Mouse (Mus musculus) kidney, postnatal 0 days (tissue): ENCODE measurements around the gene Secisbp2. TPM values are rescaled to one million over a fixed set of nuclear protein-coding genes. Genes with fewer than 3 reads are reported as not detected.
A peak's percentile ranks its signal among the peaks of the same experiment; 100 is the strongest.

ENCODE experiments used
- ATAC-seq: fragments of 200-750 bp; cut with Nextera tagmentation; replicated peaks from 2 replicates; pipeline ENCODE4 v1.8.0; 2017; ENCODE audit warnings: low read depth, moderate number of reproducible peaks, moderate TSS enrichment, moderate library complexity; ENCODE audit not compliant: low FRiP score
- DNase-seq: peaks from one replicate; pipeline ENCODE4 v3.0.0-alpha.2; 2016; ENCODE audit warnings: low spot score
- H3K27ac ChIP-seq: fragments of 300-500 bp; sonication (generic); 2 replicates; pipeline ENCODE4 v1.5.1; 2014; ENCODE audit warnings: mild to moderate bottlenecking
- H3K27me3 ChIP-seq: fragments of 300-500 bp; sonication (generic); 2 replicates; pipeline ENCODE4 v1.6.1; 2014; ENCODE audit warnings: low read length, mixed read lengths; ENCODE audit not compliant: insufficient read depth
- H3K36me3 ChIP-seq: fragments of 300-500 bp; sonication (generic); 2 replicates; pipeline ENCODE4 v1.6.1; 2014; ENCODE audit warnings: low read length, mixed read lengths; ENCODE audit not compliant: insufficient read depth
- H3K4me1 ChIP-seq: fragments of 300-500 bp; sonication (generic); replicated peaks from 2 replicates; pipeline ENCODE4 v1.6.1; 2014; ENCODE audit warnings: antibody characterized with exemption, low read length, mixed read lengths; ENCODE audit not compliant: insufficient read depth
- H3K4me2 ChIP-seq: fragments of 300-500 bp; sonication (generic); 2 replicates; pipeline ENCODE4 v1.6.1; 2014; ENCODE audit warnings: mild to moderate bottlenecking, low read length, moderate library complexity, mixed read lengths
- H3K4me3 ChIP-seq: fragments of 300-500 bp; sonication (generic); replicated peaks from 2 replicates; pipeline ENCODE4 v1.5.1; 2014; ENCODE audit warnings: low read depth, low read length
- H3K9ac ChIP-seq: fragments of 300-500 bp; sonication (generic); 2 replicates; pipeline ENCODE4 v1.6.1; 2014; ENCODE audit warnings: low read depth, low read length
- H3K9me3 ChIP-seq: fragments of 300-500 bp; sonication (generic); replicated peaks from 2 replicates; pipeline ENCODE4 v1.6.1; 2016; ENCODE audit warnings: low read length, inconsistent platforms, mixed read lengths
- CTCF ChIP-seq: IDR thresholded peaks from 2 replicates; pipeline ENCODE4 v1.5.1; 2016; ENCODE audit warnings: antibody characterized with exemption, low read depth, mild to moderate bottlenecking, moderate library complexity
- WGBS: fragments of 180-500 bp; shearing (Covaris S2); extraction: QIAGEN DNeasy Blood & Tissue Kit; methylation state at CpG from one replicate; pipeline ENCODE4 v1.1.7; 2014; 5-methylcytosine and 5-hydroxymethylcytosine counted together
- polyA plus RNA-seq: library from polyadenylated mRNA; unstranded; fragments of >200 nt; fragmentation: Nextera tagmentation; extraction: Ambion mirVana; gene quantifications from 2 replicates; pipeline ENCODE4 v1.2.1, GENCODE M21; 2015

Secisbp2 gene
- polyA plus RNA-seq, result 34.9 and 36.5 TPM in 2 replicates

DNA sequence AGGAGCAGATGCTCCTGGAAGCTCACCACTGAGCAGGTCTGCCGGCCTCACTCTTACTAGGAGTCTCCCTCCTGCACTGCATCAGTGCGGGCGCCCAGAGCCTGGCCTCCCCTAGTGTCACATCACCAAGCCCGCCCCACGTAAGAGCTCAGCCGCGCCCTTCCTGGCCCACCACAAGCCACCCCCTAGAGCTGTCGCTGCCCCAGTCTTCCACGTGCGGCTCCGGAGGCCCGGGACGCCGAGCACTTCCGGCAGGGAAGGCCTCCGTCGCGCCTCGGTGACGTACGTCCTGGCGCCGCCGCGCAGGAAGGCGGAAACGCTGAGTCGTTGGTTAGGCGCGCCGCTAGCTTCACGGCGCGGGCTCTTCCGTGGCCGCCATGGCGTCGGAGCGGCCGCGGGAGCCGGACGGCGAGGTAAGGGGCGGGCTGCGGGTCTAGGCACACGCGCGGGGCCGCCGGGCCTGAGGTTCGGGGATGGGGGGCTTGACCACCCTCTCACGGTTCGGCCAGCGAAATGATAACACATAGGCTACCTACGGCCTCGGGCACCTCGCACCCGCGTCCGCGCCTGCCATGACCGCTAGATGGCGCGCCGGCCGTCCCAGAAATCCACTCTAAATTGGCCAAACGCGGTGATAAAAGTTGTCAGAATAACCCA, at the start of gene Secisbp2:
Gene Secisbp2, plus strand, starts transcription at position 290 of the 657 bp plus-strand sequence.
- ATAC-seq, result peak; percentile 92
- peak; percentile 95 for DNase-seq
- H3K4me2 ChIP-seq, result peak within 1 kb of the TSS; percentile 67
- peak within 1 kb of the TSS; percentile 80 for H3K4me3 ChIP-seq
- H3K27ac ChIP-seq, result peak within 1 kb of the TSS; percentile 94
- H3K4me1 ChIP-seq, result peaks cover 12% of the 10 kb centered on the region
- no peaks in the 10 kb centered on the region for H3K9me3 ChIP-seq
- H3K36me3 ChIP-seq, result peaks cover 12% of the 10 kb centered on the region; the same call in 1 of the 2 replicates
- 1% methylated on average over 69 of the region's 69 CpGs for WGBS
- H3K27me3 ChIP-seq, result no peaks in the 10 kb centered on the region
- peak within 1 kb of the TSS; percentile 85 for H3K9ac ChIP-seq
- peak; percentile 91 for TF ChIP-seq CTCF

DNA sequence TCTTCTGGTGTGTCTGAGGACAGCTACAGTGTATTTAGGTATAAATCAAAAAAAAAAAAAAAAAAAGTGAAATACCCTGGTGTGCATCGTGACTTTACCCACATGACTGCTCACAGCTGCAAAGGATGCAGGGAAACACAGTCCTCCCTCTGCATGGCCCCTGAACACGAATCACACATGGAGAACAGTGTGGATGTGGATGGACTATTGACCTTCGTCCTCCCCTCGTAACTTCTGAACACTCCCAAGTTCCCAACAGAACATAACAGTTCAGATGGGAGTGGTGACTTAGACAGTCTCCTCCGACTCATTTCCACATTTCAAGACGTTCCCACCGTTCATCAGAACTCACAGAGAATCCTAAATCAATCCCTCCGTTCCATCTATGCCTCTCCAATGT, 48.7 kb upstream of the Secisbp2 start:
- no peak overlapping the region for H3K9ac ChIP-seq
- 34% methylated on average over 8 of the region's 8 CpGs for WGBS
- H3K36me3 ChIP-seq, result no peaks in the 10 kb centered on the region
- H3K4me2 ChIP-seq, result peak overlapping the region; percentile 49
- no peak overlapping the region for H3K27ac ChIP-seq
- ATAC-seq (peak; percentile 63; the same call in 1 of the 2 replicates), DNase-seq (no peak)
- no peaks in the 10 kb centered on the region for H3K9me3 ChIP-seq
- no peak for TF ChIP-seq CTCF
- H3K4me3 ChIP-seq, result no peak overlapping the region
- H3K4me1 ChIP-seq, result no peaks in the 10 kb centered on the region
- no peaks in the 10 kb centered on the region for H3K27me3 ChIP-seq

DNA sequence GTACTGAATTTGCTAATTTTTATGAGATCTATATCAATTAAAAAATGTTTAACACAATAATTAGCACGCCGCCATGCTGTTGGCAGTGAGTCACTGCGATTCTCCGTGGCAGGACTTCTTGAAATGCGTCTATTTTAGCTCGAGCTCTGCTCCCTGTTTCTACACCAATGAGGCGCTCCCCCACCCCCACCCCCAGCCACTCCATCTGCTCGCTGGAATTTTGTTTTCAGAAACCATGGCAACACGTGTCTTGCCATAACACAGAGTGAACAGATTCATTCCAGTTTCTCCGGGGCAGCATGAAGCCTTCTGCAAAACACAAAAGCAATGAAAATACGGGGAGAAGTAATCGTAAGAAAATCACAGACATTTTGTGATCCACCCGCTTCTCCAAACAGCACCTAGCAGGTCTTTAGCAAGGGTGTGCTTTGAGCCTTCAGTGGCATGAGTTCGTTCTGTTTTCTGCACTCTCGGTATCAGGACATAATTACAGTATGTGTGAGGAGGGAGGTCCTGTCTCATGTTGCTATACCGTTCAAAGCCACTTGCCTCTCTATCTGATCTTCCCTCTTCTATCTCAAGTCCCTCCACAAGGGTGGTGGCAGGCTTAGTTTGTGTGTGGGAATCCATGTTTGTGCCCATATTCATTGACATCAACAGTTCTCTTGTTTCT, 48.1 kb upstream of the Secisbp2 start:
- no peaks in the 10 kb centered on the region for H3K9me3 ChIP-seq
- ATAC-seq, result 0 out of 2 replicates have a peak, but pooled peaks have one; percentile 60
- H3K4me3 ChIP-seq, result 0 out of 2 replicates have a peak overlapping the region, but pooled peaks have one; percentile 3
- TF ChIP-seq CTCF, result no peak
- DNase-seq, result peak; percentile 77
- no peak overlapping the region for H3K27ac ChIP-seq
- H3K4me2 ChIP-seq, result peak overlapping the region; percentile 49
- H3K4me1 ChIP-seq, result no peaks in the 10 kb centered on the region
- WGBS, result 22% methylated on average over 16 of the region's 16 CpGs
- no peak overlapping the region for H3K9ac ChIP-seq
- no peaks in the 10 kb centered on the region for H3K36me3 ChIP-seq
- no peaks in the 10 kb centered on the region for H3K27me3 ChIP-seq

DNA sequence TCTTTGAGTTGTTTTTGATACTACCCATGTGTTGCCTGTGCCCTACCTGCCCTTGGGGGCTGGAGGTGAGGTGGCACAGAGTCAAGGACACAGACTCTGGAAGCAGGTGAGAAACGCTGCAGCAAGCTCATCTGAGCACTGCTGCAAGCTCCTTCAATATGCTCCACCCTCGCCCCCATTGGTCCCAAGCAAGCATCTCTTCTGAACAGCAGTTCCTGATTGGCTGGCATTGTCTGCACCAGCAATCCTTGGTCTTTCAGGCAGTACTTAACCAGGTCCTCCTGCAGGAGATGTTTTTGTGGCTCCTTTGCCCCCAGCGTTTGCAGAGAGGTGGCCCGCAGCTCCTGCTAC, 47.6 kb upstream of the Secisbp2 start:
- H3K36me3 ChIP-seq, result no peaks in the 10 kb centered on the region
- H3K27me3 ChIP-seq, result no peaks in the 10 kb centered on the region
- H3K4me3 ChIP-seq, result no peak overlapping the region
- 50% methylated on average over 4 of the region's 4 CpGs for WGBS
- H3K4me2 ChIP-seq, result peak overlapping the region; percentile 49; the same call in 1 of the 2 replicates
- DNase-seq (no peak), ATAC-seq (no peak)
- TF ChIP-seq CTCF, result no peak
- no peak overlapping the region for H3K27ac ChIP-seq
- no peaks in the 10 kb centered on the region for H3K4me1 ChIP-seq
- no peak overlapping the region for H3K9ac ChIP-seq
- H3K9me3 ChIP-seq, result no peaks in the 10 kb centered on the region

DNA sequence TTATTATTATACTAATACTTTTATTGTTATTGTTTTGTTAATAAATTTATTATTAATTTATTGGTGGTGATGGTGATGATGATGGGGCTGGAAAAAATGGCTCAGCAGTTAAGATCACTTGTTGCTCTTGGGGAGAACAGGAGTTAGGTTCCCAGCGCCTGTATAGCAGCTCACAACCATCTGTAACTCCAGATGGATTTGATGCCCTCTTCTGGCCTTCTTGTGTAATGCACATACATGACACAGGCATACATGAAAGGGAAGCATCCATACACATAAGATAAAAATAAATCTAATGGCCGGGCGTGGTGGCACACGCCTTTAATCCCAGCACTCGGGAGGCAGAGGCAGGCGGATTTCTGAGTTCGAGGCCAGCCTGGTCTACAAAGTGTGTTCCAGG, 42.3 kb upstream of the Secisbp2 start:
- peak; percentile 27; the same call in 1 of the 2 replicates for TF ChIP-seq CTCF
- H3K9me3 ChIP-seq, result no peaks in the 10 kb centered on the region
- no peak overlapping the region for H3K4me2 ChIP-seq

DNA sequence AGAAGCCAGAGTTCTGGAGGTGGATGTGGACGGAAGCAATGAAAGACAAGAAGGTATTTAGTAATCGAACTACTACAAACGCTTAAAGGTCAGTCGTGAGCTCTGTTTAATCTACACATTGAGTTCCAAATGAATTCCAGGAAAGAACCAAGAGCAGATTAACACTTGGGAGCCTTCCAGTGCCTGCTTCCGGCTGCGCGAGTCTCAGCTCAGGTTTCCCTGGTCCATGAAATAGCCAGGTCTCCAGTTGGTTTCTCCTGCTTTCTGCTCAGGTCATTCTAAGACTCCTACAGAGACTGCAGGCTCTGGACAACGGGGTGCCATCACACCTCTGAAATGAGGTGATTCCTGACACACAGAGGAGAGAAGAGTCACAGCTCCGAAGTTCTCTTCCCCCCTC, 40.4 kb upstream of the Secisbp2 start:
- Histone ChIP-seq H3K9me3 (no peaks in the 10 kb centered on the region), H3K27me3 (no peaks in the 10 kb centered on the region), H3K4me3 (no peak overlapping the region), H3K4me1 (no peaks in the 10 kb centered on the region), H3K27ac (no peak overlapping the region), H3K4me2 (no peak overlapping the region), H3K36me3 (no peaks in the 10 kb centered on the region), H3K9ac (no peak overlapping the region)
- ATAC-seq, result no peak
- no peak for TF ChIP-seq CTCF
- DNase-seq, result no peak
- 25% methylated on average over 9 of the region's 9 CpGs for WGBS

More for the DNA sequence above, 42.3 kb upstream of the Secisbp2 start:
- H3K36me3 ChIP-seq, result no peaks in the 10 kb centered on the region
- no peak overlapping the region for H3K27ac ChIP-seq
- H3K27me3 ChIP-seq, result no peaks in the 10 kb centered on the region
- no peak for DNase-seq
- H3K4me1 ChIP-seq, result no peaks in the 10 kb centered on the region
- 92% methylated on average over 5 of the region's 7 CpGs for WGBS
- no peak for ATAC-seq
- no peak overlapping the region for H3K9ac ChIP-seq
- no peak overlapping the region for H3K4me3 ChIP-seq
